Mouse (Mus musculus): ENCODE data around the gene Sspo. TPM values are rescaled to one million over a fixed set of nuclear protein-coding genes. Genes with fewer than 3 reads are reported as not detected.

The Sspo gene
- polyA plus RNA-seq (2017; shearing (Covaris generic)): 0.32 TPM

DNA sequence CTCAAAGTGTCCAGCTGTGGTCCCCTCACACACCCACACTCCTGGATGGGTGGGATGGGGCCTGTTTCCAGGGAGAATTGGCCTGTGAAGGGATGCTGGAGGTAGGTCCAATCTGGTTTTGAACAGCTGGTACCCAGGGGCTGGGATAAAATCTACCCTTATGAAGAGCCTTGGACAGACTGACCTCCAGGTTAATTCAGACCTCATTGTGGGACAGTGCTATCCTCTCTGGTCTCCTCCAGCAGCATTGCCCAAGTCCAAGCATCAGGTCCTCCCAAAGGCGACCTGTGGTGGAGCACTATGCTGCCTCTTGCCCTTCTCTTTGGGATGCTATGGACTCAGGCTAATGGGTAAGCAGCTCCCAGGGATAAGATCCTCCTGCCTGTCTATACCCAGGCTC lies at the start of gene Sspo:
Gene Sspo (plus strand): TSS at position 301 of the 400 bp plus-strand sequence.

DNA sequence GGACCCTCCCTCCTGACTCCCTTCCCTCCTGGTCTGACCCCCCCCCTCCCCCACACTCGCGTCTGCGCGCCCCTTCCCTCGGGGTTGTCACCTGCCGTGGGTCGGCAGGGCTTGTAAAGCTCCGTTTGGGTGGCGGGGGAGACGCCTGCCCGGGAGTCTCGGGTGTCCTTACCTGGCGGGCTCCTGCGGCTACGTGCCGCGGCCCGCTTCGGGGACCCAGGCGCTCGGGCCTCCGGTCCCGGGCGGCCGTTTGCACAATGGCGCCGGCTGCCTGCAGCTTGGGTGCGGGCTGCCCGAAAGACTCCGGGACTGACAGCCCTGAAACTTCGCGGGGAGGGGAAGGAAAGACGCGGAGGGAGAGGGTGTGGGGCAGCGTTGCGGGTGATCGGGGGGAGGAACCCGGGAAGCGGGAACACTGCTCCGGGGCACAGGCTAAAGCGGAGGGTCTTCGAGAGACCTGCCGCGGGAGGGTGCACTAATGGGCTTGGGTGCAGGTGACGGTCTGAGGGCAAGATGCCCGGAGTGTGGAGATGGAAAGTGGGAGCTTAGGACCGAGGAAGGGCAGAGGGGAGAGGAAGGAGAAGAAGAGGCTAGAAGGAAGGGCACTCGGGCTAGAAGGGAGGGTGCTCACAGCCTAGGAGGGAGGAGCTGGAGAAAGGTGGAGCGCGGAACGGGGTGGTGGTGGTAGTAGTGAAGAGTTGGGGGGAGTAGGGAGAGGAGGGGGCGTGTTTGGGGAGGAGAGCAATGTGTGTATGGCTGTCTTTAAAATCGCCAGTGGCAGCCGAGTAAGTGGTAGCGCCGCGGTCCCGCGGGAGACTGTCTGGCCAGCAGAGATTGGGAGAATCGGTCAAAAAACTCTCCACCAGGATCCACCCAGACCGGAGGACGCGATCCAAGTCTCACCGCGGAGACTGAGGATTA lies 2.6 kb upstream of the Sspo start, which contains the start of gene Zfp467:
Gene Zfp467 (minus strand): TSS at position 645 of the 921 bp plus-strand sequence.

DNA sequence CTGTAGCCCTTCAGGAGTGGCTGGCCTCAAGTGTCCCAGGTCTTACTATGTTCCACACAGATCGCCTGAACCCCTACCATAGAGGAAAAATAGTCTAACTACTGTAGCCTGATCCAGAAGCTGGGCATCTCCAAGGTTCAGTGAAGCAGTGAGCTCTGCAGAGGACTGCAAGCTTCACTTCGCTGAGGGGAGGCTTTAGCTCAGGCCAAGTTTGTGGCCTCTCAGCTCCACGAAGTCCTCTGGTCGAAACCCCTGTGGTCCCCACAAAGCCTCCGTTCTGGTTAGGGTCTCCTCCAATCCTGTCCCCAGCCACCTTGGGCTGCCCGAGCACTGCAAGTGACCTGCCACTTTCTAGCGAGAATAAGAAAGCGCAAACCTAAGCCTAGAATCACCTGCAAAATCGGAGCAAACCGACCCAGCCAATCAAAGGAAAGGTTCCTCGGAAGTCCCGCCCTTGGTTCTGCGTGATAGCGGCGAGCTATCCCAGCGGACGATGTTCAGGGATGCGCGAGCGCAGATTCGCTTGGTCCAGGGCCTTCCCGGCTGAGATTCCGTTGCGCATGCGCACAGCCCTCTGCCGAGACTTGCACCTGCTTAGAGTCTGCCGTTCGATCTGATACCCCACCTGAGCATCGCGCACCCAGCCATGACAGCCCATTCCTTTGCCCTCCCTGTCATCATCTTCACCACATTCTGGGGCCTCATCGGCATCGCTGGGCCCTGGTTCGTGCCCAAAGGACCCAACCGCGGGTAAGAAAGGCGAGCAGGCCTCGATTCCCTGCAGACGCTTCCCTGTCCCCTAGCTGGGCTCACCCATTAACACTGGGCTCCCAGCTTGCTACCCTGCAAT lies 89.3 kb downstream of the Sspo start, which contains the start of gene Atp6v0e2:
Gene Atp6v0e2 (plus strand): TSS at position 511 of the 850 bp plus-strand sequence.

Other genes with a start within 250 kb of the Sspo start
- 33.9 TPM for gene Krba1, start 52.6 kb upstream of the Sspo start, polyA plus RNA-seq (2017; shearing (Covaris generic))
- 17.5 TPM for gene Zfp467, start 2.4 kb upstream of the Sspo start, polyA plus RNA-seq (2017; shearing (Covaris generic))
- 0.17 TPM for gene Atp6v0e2, start 89.4 kb downstream of the Sspo start, polyA plus RNA-seq (2017; shearing (Covaris generic))
- gene Lrrc61, start 106.6 kb downstream of the Sspo start, polyA plus RNA-seq (2017; shearing (Covaris generic)): 58.0 TPM
- 0.70 TPM for gene Rarres2, start 124.6 kb downstream of the Sspo start, polyA plus RNA-seq (2017; shearing (Covaris generic))
- not detected for gene Gm45021, start 141.4 kb downstream of the Sspo start, polyA plus RNA-seq (2017; shearing (Covaris generic))
- gene Repin1, start 145.7 kb downstream of the Sspo start, polyA plus RNA-seq (2017; shearing (Covaris generic)): 5.3 TPM
- gene Gm44965, start 145.7 kb downstream of the Sspo start, polyA plus RNA-seq (2017; shearing (Covaris generic)): 1.6 TPM
- gene Zfp775, start 153.8 kb downstream of the Sspo start, polyA plus RNA-seq (2017; shearing (Covaris generic)): 3.4 TPM
- gene AI854703, start 178.5 kb downstream of the Sspo start, polyA plus RNA-seq (2017; shearing (Covaris generic)): 3.6 TPM
- 210 TPM for gene Gimap8, start 199.0 kb downstream of the Sspo start, polyA plus RNA-seq (2017; shearing (Covaris generic))
- 321 TPM for gene Gimap9, start 227.9 kb downstream of the Sspo start, polyA plus RNA-seq (2017; shearing (Covaris generic))
- 1,867 TPM for gene Gimap4, start 236.3 kb downstream of the Sspo start, polyA plus RNA-seq (2017; shearing (Covaris generic))